Mouse (Mus musculus) central nervous system, embryonic 18 days (tissue): Measurements from ENCODE around the gene Hspg2. TPM values are rescaled to one million over a fixed set of nuclear protein-coding genes. Genes with fewer than 3 reads are reported as not detected.

ENCODE experiments used
- polyA plus RNA-seq: library from polyadenylated mRNA; depleted of rRNA; stranded (reverse); fragments of >200 nt; gene quantifications from 2 replicates; pipeline ENCODE4 v1.2.3, GENCODE M21; 2012; rRNA removed

Hspg2 gene
- 4.7 and 6.2 TPM in 2 replicates for polyA plus RNA-seq

DNA sequence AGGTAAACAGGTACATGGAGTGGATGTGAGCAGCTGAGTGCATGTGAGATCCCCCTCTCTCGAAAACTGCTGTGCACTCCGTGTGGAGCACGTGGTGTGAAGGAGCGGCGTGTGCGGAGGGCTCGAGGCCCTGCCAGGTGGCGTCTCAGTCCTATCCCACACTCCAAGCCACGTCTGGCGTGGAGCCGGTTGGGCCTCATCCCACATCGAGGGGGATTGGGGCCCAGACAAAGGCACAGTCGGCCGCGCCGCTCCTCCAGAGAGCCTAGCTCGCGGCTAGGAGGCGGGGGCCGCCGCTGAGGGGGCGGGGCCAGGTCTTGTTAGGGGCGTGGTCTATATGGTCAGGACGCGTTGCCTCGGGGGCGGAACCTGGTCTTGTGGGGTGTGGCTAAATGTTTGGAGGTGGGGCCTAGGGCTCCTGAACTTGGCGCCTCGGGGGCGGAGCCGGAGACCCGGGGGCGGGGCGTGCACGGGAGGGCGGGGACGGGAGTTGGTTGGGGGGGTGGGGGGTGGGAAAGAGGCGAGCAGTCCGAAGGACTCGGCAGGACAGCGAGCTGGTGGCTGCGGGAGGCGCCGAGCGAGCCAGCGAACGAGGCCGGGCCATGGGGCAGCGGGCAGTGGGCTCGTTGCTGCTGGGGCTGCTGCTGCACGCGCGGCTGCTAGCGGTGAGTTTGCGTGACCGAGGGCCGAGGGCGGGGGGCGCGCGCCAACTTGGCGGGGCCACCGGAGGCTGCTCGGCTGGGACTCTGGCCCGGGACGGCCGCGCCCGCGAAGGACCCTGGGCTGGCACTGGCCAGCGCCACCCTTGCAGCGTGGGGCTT lies at the start of gene Hspg2:
Gene Hspg2, plus strand, starts transcription at position 510 of the 821 bp plus-strand sequence.

GRCm38 (mm10) chr4:137430502-137430901 lies 38.1 kb upstream of the Hspg2 start, which contains the start of gene Cela3b:
TSS of gene Cela3b (minus strand) at chr4:137430540.

GRCm38 (mm10) chr4:137453234-137453767 lies 15.3 kb upstream of the Hspg2 start, which contains the start of gene 1700013G24Rik:
TSS of gene 1700013G24Rik (plus strand) at chr4:137453284.

DNA sequence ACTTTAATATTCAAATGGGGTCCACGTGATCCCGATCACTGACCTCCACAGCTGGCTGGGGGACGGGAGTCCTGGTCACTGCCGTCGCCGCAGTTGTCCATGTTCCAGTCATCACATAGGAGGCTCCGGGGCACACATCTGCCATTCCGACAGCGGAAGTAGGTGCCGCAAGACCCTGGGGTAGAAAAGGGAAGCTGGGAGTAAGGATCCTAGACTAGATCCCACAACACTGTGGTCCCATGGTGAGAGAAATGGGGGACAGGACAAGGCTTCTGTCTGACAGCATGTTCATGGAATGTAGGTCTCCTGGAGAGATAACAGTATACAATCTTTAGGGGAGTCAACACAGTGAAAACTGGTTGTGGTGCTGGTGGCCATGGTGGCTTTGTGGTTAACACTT lies 105.9 kb downstream of the Hspg2 start, which contains the start of gene Ldlrad2:
Gene Ldlrad2, minus strand, starts transcription at position 101 of the 400 bp plus-strand sequence.

GRCm38 (mm10) chr4:137593601-137594495 lies 125.3 kb downstream of the Hspg2 start, which contains the start of gene Usp48:
TSS of gene Usp48 (plus strand) at chr4:137593755.

Other genes starting within 250 kb of the Hspg2 start
- 5.2 and 8.5 TPM in 2 replicates for gene Wnt4, start 191.3 kb upstream of the Hspg2 start, polyA plus RNA-seq
- gene Cdc42, start 111.0 kb upstream of the Hspg2 start, polyA plus RNA-seq = 617 and 654 TPM in 2 replicates
- not detected in 2 replicates for gene Cela3a, start 59.0 kb upstream of the Hspg2 start, polyA plus RNA-seq
- gene Cela3b, start 38.2 kb upstream of the Hspg2 start, polyA plus RNA-seq = not detected in 2 replicates
- gene 1700013G24Rik, start 15.5 kb upstream of the Hspg2 start, polyA plus RNA-seq = not detected in 2 replicates
- not detected in 2 replicates for gene Ldlrad2, start 105.8 kb downstream of the Hspg2 start, polyA plus RNA-seq
- gene Usp48, start 125.0 kb downstream of the Hspg2 start, polyA plus RNA-seq = 142 and 144 TPM in 2 replicates
- gene Rap1gap, start 196.0 kb downstream of the Hspg2 start, polyA plus RNA-seq = 172 TPM in 2 replicates